Mouse (Mus musculus): Measurements from ENCODE around the gene Tarbp1. TPM values are rescaled to one million over a fixed set of nuclear protein-coding genes. Genes with fewer than 3 reads are reported as not detected.

Gene Tarbp1
- 10 to 100 TPM; 15.5 to 16.7 TPM for total RNA-seq (2023)

DNA sequence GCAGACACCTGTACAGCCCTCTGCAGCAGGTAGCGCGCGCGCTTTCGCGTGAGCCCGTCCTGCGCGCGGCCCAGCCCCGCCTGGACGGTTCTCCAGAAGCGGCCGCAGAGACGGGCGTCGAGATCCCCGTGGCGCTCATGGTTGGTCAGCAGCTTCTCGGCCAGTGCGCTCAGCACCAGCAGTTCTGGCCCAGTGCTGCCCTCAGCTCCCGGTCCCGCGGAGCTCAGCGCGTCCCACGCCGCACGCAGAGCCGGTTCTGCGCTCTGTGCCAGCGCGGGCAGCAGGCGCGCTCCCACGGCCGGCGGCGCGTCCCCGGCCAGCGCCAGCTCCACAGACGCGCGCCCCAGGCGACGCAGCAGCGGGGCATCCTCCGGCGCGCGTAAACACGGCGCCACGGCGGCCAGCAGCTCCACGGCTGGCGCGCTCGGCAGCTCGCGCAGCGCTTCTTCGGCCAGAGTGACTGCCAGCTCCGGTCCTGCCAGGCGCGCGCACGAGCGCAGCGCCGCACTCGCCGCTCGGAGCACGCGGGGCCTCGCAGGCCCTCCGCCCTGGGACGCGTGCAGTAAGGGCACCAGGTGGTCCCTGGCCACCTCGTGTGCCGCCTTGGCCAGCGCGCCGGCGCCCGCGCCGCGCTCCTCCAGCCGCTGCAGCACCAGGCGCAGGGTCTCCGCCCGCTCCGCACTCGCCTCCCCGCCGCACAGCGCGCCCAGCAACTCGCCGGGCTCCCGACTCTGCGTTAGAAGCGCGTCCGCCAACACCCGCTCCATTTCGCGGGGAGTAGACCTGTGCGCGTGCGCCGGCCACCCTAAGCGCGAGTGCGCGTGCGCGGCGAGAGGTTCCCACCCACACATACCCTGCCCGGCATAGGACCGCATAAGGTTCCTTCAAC, at the start of gene Tarbp1:
Gene Tarbp1, minus strand, starts transcription at position 767 of the 889 bp plus-strand sequence.

DNA sequence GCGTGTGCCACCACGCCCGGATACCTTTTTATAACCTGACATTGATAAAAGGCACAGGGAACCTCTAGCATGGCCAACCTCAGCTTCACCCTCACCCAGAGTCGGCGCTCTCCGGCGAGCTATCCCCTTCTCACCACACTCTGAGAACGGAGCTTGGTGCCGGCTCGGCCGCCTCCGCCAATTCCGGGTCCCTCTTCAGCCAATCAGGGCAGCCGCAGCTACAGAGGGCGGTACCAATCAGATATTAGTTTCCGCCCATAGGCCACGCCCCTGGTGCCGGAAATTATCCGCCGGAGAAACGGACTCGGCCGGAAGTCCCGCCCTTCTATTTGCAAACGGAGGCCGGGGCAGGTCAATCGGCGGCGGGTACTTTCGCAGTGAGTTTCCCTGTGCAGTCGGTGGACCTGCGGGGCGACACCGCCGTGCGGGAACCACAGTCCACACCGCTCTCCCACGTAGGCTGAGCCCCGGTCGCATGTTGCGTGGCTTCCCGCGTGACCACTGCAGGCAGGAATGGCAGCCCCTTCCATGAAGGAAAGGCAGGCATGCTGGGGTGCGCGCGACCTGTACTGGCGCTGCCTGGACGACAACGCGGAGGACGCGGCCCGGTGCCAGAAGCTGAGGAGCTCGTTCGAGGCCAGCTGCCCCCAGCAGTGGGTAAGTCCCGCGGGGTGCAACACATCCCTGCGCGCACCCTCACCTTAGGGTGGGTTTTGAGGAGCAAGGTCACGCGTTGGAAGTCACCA, 52.5 kb downstream of the Tarbp1 start, which contains the start of gene Coa6:
Gene Coa6, plus strand, starts transcription at position 342 of the 746 bp plus-strand sequence.

Other genes with a start within 250 kb of the Tarbp1 start
- gene Slc35f3, start 176.5 kb downstream of the Tarbp1 start, total RNA-seq (2023), result not detected
- gene Coa6, start 52.5 kb downstream of the Tarbp1 start, total RNA-seq (2023), result 10 to 100 TPM; 10.8 to 16.5 TPM
- 10 to 100 TPM; 89.4 to 89.7 TPM for gene Irf2bp2, start 118.9 kb upstream of the Tarbp1 start, total RNA-seq (2023)